Mouse (Mus musculus) hematopoietic stem cell, adult 5-6 weeks (primary cell): ENCODE data around the gene Numa1. TPM values are rescaled to one million over a fixed set of nuclear protein-coding genes. Genes with fewer than 3 reads are reported as not detected.
A peak's percentile ranks its signal among the peaks of the same experiment; 100 is the strongest.

ENCODE experiments used
- ATAC-seq, 2 experiments: fragments of 125-278 bp in 1 of 2; replicated peaks in 1 of 2; 2 replicates each; pipeline ENCODE4 v1.8.0; 2016 to 2017; ENCODE audit warnings: inconsistent platforms in 2 of 2, mild to moderate bottlenecking in 2 of 2, moderate number of reproducible peaks in 2 of 2, low read depth in 1 of 2, moderate TSS enrichment in 1 of 2; ENCODE audit not compliant: low FRiP score in 2 of 2, poor library complexity in 2 of 2, severe bottlenecking in 2 of 2, insufficient read depth in 1 of 2, low TSS enrichment in 1 of 2
- total RNA-seq: library from RNA; stranded (forward); fragments of 172-1452, 232-1000 nt; gene quantifications from 2 replicates; pipeline ENCODE4 v1.2.3, GENCODE M21; 2017

Numa1 gene
- total RNA-seq, 1 experiment from 2014 or later, result 392 TPM

DNA sequence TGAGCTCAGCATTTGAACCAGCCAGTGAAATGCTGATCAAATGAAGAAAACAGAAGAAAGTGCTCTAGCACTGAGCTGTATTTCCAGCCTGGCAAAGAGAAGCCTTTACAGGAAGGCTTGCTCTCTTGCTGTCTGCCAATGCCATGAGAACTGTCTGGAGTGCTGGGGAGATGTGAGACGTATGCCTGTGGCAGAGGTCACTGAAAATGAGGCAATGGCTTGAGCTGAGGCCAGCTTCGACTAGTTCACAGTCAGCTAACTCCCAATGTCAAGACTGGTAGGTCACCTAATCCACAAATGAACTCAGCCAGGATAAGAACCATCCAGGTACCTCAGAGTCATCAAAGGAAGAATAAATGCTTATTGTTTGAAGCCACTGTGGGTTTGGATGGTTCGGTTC is 5.8 kb upstream of the Numa1 start:
- no peak for ATAC-seq

GRCm38 (mm10) chr7:101932551-101932950 is 1.4 kb upstream of the Numa1 start:
- ATAC-seq, result no peak

- peak in 1 of 2 experiments; percentile 30; a peak in 1 of 4 replicates for ATAC-seq
These were observed 611 bp upstream of the Numa1 start for GRCm38 (mm10) chr7:101933300-101933699.

- no peak for ATAC-seq
These were observed 2.0 kb downstream of the Numa1 start for GRCm38 (mm10) chr7:101935957-101936356.

DNA sequence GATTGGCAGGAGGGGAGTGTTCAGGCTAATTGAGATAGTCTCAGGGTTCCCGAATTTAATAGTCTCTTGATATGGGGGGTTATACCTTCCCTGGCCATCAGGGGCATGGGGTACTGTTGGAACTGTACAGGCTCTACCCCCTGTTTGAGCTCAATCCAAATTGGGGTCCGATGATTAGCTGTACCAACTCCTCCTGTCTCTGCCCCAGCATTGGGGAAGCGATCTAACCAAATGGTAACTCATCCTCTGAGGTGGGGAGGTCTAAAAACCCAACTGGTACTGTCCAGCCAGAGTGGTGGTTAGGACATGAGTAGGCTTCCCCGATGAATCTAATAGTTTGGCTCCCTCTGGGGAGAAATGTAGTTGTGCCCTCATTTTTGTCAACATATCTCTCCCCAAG is 3.1 kb downstream of the Numa1 start:
- no peak for ATAC-seq

- no peak for ATAC-seq
These were observed 3.7 kb downstream of the Numa1 start for GRCm38 (mm10) chr7:101937569-101937968.

DNA sequence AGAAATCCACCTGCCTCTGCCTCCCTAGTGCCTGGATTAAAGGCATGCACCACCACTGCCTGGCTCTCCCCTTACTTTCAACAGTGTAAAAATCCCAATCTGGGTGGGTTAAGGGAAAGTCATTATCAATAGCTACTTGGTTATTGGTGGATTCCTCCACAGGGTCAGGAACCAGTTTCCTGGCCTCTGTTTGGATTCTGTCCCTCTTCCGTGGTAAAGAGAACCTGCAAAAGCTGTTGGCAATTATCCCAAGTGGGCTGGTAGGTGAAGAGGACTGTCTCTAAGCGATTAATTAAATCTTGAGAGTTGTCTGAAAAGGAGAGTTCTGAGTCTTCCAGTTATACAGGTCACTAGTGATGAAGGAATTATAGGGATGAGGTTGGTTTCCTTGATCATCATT is 4.4 kb downstream of the Numa1 start:
- ATAC-seq, result no peak

GRCm38 (mm10) chr7:101939758-101940157 is 5.8 kb downstream of the Numa1 start:
- no peak for ATAC-seq

- peak; percentile 66 to 67; a peak in 3 of 4 replicates for ATAC-seq
These were observed 15.1 kb downstream of the Numa1 start for GRCm38 (mm10) chr7:101949008-101949407.

GRCm38 (mm10) chr7:101951648-101952047 is 17.7 kb downstream of the Numa1 start:
- no peak for ATAC-seq

DNA sequence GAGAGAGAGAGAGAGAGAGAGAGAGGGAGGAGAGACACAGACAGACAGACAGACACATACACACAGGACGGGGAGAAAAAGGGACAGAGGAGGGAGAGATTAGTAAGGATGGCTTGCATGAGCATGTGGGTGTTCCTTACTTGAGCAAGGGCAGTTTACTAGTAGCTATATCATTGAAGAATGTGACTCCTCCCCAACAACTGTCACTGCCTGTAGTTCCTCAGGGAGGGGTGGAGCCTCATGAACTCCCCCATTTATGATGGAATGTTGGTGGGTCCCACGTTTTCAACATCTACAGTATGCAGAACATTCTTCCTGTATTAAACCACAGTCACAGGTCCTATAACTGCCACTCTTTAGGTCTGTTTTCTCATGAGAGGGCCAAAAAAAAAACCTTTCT is 18.2 kb downstream of the Numa1 start:
- peak; percentile 50 to 61; a peak in 2 of 4 replicates for ATAC-seq

DNA sequence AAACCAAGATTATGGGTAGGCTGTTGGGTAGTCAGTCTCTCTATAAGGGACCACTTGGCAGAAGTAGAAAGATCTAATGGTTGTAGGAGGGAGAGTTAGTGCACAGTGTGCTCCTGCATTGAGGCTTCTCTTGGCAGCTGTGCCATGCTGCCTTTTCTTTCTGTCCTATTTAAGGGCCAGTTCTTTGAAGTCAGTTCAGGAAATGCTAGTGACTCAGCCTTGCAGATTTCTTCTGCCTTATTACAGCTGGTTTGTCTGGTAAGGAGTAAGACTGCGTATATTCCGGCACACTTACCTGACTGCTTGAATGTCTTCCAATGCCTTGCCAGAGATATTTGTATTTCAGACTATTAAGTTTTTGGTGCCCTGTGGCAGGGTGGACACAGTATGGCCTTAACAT is 20.3 kb downstream of the Numa1 start:
- no peak for ATAC-seq

DNA sequence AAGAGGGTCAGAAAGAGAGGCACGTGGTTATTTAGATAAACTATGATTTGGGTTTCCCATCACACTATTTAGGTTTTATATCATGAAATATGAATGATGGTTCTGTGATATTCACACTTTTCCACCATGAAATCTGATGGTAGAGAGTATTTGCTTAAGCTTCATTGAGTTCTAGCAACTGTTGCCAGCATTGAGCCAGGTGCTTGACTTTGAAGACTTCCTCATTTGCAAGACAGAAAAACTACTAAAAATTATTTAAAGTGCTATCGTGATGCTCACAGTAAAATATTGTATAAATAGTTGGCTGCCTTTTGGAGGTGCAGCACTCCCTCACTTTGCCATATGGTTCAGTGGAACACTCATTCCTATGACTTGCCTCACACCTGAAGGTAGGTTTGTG is 21.4 kb downstream of the Numa1 start:
- ATAC-seq, result no peak

GRCm38 (mm10) chr7:101955862-101956261 is 22.0 kb downstream of the Numa1 start:
- ATAC-seq, result no peak

GRCm38 (mm10) chr7:101956481-101956880 is 22.6 kb downstream of the Numa1 start:
- ATAC-seq, result 0 out of 4 replicates have a peak, but pooled peaks of 1 of the 2 experiments have one; percentile 27

- ATAC-seq, result no peak
These were observed 23.0 kb downstream of the Numa1 start for GRCm38 (mm10) chr7:101956911-101957310.

DNA sequence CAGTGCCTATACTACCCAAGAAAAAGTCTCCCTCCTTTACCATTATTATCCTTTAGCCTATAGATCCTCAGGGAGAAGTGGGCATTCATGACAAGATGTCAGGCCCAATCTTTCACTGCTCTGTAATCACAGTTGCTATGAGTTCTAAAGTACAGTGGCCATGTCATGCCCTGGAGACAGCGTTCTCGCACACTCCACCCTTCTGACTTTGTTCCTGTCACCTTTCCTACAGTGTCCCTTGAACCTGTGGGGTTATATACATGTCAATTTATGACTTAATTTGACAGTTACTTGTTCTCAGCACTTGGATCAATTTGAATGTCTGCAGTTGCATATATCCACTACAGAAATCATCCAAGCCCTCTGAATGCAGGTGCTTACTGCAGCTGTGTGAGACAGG is 28.9 kb downstream of the Numa1 start:
- no peak for ATAC-seq

- no peak for ATAC-seq
These were observed 29.7 kb downstream of the Numa1 start for GRCm38 (mm10) chr7:101963621-101964020.

DNA sequence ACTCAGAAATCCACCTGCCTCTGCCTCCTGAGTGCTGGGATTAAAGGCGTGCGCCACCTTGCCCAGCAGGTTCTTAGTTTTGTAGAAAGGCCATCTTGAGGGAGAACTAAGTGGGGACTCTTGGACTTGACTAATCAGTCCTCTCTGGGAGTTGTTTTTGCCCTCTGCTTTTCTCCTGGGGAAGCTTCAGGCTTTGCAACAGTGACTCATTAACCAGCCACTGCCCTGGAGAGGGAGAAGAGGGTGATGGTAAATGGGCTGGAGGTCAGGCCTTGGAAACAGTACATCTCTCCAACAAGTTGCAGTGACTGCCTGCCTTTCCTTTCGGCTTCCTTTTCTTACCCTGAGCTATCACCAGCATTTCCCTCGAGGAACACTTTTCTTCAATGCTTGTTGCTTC is 30.6 kb downstream of the Numa1 start:
- ATAC-seq, result no peak

DNA sequence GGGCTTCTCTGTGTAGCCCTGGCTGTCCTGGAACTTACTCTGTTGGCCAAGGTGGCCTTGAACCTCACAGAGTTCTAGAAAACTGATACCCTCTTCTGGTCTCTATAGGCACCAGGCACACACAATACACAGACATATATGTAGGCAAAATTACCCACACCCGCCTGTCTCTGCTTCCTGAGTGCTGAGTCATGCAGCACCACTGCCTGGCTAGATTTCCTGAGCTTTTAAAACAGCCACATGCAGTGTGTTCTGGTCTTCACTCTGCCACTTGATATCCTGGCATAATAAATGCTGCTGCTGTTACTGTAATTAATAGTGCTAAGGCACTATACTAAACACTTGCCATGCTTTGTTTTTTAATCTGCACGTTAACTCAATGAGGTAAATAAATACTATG is 31.7 kb downstream of the Numa1 start:
- ATAC-seq, result peak; percentile 47 to 57; a peak in 3 of 4 replicates
